Mouse (Mus musculus) kidney, postnatal 25 days (tissue): ENCODE measurements around the gene Hemk1.
"Not testable (repeated sequence)": the region's sequence is repeated elsewhere in the genome, so short reads cannot be mapped to it uniquely, and the experiment has no call there.

Experiments used
- DNase-seq, 2 experiments: peaks; one replicate each; pipeline ENCODE4 v3.0.0; 2021; ENCODE audit warnings: mixed read lengths in 2 of 2

The Hemk1 gene

GRCm38 (mm10) chr9:107308346-107309000, 29.7 kb downstream of the Hemk1 start:
- DNase-seq: peak; percentile 21 to 62

DNA sequence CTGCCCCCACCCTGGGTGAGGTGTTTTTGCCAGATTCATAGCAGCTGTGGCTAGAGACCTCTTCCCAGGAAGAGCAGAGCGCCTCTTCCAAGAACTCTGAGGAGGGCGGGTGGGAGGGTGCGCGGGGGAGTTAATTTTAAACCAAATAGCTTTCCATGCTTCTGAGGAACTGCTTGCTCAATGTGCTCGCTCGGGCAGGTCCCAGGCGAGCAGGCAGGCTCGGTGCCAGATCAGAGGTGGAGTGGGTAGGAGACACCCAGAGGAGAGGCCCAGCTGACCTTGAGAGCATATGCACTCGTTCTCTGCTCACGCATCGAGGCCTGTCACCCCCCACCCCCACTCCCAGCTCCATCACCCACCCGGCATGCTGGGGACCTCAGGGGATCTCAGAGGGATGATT, 30.3 kb downstream of the Hemk1 start:
- peak; percentile 96 to 99 for DNase-seq

DNA sequence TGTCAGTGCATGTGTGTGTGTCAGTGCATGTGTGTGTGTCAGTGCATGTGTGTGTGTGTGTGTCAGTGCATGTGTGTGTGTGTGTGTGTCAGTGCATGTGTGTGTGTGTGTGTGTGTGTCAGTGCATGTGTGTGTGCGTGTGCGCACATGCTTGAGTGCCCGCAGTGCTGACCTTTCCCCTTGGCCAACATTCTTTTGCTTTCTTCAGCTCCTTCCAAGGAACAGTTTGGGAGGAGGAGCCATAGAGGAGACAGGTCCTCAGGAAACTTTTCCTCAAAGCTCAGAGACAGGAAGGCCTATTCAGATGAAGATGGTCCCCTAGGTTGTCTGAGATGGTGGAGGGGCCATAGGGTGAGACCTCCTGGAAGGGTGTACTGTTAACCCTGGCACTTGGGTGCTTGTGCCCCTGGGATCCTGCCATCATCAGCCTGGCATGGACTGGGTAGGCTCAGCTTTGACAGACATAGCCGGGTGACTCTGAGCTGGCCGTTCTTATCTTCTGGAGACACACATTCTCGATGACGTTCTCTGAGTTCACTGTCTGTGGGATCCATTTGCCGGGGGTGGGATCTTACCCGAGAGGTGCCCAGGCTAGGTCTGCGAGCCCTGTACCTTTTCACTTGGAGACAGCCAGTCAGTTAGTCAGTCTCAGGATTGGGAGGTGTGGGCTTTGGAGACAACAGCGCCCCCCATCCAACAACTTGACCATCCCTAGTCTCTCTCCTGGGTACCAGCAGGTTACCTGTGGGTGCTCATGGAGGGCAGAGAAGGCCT, 30.9 kb downstream of the Hemk1 start:
- peak in 1 of 2 experiments; percentile 50 for DNase-seq

- not testable (repeated sequence) for DNase-seq
These were observed 31.5 kb downstream of the Hemk1 start for GRCm38 (mm10) chr9:107306673-107307072.

DNA sequence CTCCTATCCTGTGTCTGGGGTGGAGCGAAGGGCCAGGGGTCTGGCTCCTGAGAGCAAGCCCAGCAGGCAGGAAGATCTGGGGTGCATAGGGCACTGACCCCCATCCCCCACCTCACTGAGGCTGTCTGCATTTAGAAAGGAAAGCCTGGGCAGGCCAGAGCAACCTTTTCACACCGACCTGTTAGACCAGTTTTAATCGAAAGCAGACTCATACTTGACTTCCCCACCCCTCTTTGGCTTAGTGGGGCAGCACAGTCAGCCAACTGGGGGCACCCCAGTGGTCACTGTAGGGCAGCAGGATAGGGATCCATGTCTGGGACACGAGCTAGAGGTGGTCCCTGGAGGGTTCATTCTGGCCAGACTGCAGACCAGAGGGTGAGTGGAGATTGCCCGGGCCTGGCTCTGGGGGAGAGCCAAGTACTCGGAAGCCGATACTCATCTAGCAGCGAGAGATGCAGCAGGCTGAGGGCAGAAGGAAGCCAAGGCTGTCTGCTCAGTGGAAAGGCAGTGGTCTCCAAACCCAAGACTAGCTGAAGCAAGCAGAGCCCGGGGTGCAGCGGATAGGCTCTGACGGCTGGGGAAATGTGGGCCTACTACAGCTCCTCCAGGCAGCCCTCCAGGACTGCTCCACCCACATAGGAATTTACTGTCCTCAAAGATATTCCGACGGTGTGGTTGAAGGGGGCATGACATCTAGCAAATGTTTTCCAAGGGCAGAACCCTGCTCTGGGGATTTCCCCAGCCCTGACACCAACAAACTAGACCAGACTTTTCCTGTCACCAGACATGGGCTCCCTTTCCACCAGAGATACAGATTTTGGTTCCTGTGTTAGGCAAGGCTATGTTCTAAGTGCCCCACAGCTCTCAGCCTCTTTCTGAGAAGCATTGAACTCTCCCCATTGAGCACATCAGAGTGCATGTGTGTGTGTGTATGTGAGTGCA, 32.3 kb downstream of the Hemk1 start:
- peak; percentile 47 to 69 for DNase-seq

GRCm38 (mm10) chr9:107305012-107305411, 33.1 kb downstream of the Hemk1 start:
- no peak for DNase-seq

DNA sequence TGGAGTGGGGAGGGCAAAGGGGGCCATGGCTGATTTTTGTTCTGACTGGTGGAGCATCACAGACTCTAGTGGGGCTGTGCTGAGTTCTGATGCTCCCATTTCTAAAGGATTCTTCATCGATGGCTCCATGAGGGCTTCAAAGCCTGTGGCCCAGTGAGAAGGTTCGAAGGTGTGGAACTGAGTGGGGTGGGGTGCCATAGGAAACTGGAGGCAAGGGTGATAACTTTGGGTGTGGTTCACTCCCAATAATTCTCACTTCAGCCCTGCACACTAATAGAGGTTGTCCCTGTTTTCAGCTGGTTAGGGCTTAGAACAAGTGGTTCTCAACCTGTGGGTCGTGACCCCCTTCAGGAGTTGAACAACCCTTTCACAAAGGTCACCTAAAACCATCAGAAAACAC, 33.8 kb downstream of the Hemk1 start:
- DNase-seq: no peak

- DNase-seq: no peak
These were observed 34.2 kb downstream of the Hemk1 start for GRCm38 (mm10) chr9:107303900-107304299.

DNA sequence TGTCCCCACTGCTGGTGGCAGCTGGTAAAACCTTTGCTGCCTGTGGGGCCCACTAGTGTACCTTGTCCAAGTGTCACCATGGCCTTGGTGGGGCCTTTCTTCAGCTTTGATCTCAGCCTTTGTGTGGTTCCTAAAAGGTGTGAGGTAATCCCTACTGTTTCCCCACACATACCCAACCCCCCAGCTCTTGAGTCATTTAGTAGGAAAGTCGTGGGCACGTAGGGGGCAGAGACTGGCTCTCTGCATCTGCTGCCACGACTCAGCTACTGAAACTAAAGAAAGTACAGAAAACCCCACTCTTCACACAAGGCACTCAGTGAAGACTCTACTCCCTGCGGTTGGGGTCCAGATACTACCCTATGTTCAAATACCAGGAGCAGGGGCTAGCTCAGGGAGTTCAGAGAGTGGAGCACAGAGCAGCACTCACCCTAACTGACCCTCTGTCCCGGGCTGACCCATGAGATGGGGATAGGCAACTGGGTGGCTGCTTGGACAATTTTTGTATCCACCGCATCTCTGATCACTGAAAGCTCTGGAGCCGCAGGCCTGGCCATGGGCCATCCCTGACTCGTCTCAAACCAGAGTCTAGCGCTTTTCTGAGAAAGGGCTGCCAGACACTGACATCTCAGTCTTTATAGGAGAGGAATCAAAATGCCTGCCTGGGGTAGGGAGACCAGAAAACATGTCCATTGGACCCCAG, 34.9 kb downstream of the Hemk1 start:
- no peak for DNase-seq

- no peak for DNase-seq
These were observed 35.6 kb downstream of the Hemk1 start for GRCm38 (mm10) chr9:107302592-107302991.

GRCm38 (mm10) chr9:107301554-107302331, 36.4 kb downstream of the Hemk1 start:
- no peak for DNase-seq

- no peak for DNase-seq
These were observed 37.8 kb downstream of the Hemk1 start for GRCm38 (mm10) chr9:107300224-107300973.

DNA sequence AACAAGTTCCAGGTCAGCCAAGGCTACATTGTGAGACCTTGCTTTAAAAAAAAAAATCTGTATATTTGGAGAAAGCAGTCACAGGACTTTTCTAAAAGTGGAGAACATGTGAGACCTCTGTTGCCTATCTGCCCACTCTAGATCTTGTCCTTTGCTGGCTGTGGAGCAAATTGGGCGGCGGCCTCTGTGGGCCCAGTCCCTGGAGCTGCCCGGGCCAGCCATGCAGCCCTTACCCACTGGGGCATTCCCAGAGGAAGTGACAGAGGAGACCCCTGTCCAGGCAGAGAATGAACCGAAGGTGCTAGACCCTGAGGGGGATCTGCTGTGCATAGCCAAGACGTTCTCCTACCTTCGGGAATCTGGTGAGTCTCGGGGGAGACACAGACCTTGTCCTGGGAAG, 38.4 kb downstream of the Hemk1 start:
- DNase-seq: no peak

DNA sequence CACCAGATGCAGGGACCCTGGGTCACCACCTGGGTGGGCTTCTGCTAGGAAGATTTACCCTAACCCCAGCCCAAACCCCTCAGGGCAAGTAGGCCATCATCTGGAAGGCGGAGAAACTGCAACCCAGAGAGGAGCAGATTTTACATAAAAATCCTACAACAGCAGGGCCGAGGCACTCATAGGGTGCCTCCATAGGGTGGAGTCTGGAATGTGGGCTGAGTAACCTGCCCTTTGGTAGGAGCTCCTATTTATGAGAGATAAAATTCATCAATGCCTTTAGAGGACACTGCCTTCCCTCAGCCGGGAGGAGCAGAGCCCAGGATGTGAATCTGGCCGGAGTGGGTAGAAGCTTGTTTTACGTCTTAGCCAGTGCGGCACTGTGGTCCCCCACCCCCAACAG, 39.3 kb downstream of the Hemk1 start:
- no peak for DNase-seq

GRCm38 (mm10) chr9:107298059-107298780, 39.9 kb downstream of the Hemk1 start:
- DNase-seq: peak; percentile 64 to 79

- peak in 1 of 2 experiments; percentile 19 for DNase-seq
These were observed 40.5 kb downstream of the Hemk1 start for GRCm38 (mm10) chr9:107297658-107298057.

- peak; percentile 43 to 71 for DNase-seq
These were observed 41.1 kb downstream of the Hemk1 start for GRCm38 (mm10) chr9:107297059-107297458.

DNA sequence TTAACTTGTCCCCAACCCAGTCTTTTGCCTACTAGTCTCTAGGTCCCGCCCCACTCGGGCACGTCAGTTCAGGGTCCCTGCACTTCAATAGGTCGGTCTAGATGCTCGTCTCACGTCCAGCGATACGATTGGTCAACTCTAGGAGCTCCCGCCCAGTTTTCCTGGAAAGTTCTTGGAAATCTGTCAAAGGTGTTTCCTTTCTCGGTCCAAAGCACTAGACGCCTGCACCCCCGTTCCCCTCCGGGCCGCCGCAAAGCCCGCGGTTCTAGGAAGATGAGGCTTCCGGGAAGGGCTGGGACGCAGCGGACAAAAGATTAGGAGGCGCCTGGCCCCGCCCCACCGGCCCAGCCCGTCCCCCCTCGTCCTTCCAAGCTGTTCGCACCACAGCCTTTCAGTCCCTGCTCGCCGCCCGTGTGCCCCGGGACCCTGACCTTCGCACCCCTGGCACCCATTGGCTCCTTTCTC, 41.6 kb downstream of the Hemk1 start:
- peak; percentile 97 for DNase-seq

GRCm38 (mm10) chr9:107296041-107296440, 42.1 kb downstream of the Hemk1 start:
- DNase-seq: no peak

GRCm38 (mm10) chr9:107296016-107296040, 42.3 kb downstream of the Hemk1 start, which contains the start of gene Cish:
Cish (plus strand) TSS chr9:107296026.
- no peak for DNase-seq

DNA sequence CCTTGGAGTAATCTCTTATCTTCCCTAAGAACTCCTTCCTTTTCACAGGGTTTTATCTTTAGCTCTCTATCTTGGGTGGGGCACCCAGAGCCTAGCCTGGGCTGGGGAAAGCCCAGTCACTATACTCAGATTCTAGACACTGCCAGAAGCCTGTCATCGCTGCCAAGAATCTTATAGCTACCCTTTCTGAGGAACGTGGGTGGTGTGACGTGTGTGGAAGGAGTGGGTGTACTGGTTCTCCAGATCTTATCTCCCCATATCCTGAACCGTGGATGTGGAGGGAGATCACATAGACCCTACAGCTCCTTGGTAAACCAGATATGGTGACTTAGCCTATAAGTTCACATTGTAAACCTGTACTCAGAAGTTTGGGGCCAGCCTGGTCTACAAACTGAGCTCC, 42.5 kb downstream of the Hemk1 start:
- no peak for DNase-seq
